Mouse (Mus musculus): ENCODE data around the gene Aldh3b3. TPM values are rescaled to one million over a fixed set of nuclear protein-coding genes. Genes with fewer than 3 reads are reported as not detected.

Gene Aldh3b3
- total and polyA plus RNA-seq, 2 experiments from 2014 or later = not detected

DNA sequence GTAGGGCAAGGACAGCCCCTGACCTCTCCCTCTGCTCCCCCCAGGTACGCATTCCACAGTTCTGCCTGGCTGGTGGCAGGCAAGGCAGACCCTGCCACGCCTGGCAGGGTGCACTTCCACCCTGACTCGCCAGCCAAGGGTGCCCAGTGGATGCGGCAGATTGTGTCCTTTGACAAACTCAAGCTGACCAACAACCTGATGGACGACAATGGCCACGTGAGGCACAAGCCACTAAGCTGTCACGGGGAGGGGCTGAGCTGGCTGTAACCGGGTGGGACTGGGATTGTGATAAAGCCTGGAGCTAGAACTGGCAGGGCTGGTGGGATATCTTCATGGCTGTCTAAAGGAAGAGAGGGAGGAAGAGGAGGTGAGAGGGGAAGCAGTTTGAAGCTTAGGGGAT, 38.8 kb downstream of the Aldh3b3 start:
- 59% methylated on average over 8 of the region's 8 CpGs for WGBS
- no peak overlapping the region for H3K27ac ChIP-seq (ENCODE audit: low read depth, low read length)
- H3K4me2 ChIP-seq (ENCODE audit: low read depth, low read length, poor library complexity, severe bottlenecking) = no peak overlapping the region
- H3K36me3 ChIP-seq (ENCODE audit: insufficient read depth, low read length) = no peaks in the 10 kb centered on the region
- H3K27me3 ChIP-seq (ENCODE audit: insufficient read depth, low read length) = no peaks in the 10 kb centered on the region
- no peak overlapping the region for H3K9ac ChIP-seq (replicated peaks; ENCODE audit: low read length, poor library complexity, severe bottlenecking)
- no peak overlapping the region for H3K4me3 ChIP-seq (ENCODE audit: low read depth, low read length)
- ATAC-seq (ENCODE audit: low FRiP score) = no peak
- peaks cover 7% of the 10 kb centered on the region; the same call in 1 of the 2 replicates for H3K4me1 ChIP-seq (ENCODE audit: insufficient read depth, low read length)
- no peak for TF ChIP-seq CTCF (IDR thresholded peaks at IDR 0.05)
- no peak for DNase-seq (ENCODE audit: low spot score)
- H3K9me3 ChIP-seq (ENCODE audit: low read length) = no peaks in the 10 kb centered on the region

DNA sequence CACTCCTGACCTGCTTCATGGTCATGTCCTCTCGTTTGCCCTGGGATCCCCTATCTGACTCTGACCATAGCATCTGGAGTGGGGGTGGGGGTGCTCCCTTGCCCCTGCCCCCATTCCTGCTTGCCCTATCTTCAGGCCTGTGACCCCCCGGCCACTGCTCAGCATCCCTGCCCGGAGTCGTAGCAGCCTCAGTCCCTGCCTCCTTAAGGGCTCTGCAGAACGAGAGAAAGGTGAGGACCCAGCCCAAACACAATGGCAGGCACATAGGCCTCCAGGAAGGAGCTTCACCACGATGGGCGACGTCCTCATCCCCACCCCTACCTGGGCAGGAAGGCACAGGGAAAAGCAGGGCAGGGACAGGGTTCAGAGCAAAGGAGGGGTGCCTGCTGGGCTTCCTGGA, 39.9 kb downstream of the Aldh3b3 start:
- no peak overlapping the region for H3K4me3 ChIP-seq (ENCODE audit: low read depth, low read length)
- DNase-seq (ENCODE audit: low spot score) = no peak
- no peaks in the 10 kb centered on the region for H3K36me3 ChIP-seq (ENCODE audit: insufficient read depth, low read length)
- 74% methylated on average over 8 of the region's 8 CpGs for WGBS
- H3K4me1 ChIP-seq (ENCODE audit: insufficient read depth, low read length) = peaks cover 7% of the 10 kb centered on the region; the same call in 1 of the 2 replicates
- H3K4me2 ChIP-seq (ENCODE audit: low read depth, low read length, poor library complexity, severe bottlenecking) = no peak overlapping the region
- H3K9me3 ChIP-seq (ENCODE audit: low read length) = no peaks in the 10 kb centered on the region
- TF ChIP-seq CTCF (IDR thresholded peaks at IDR 0.05) = no peak
- no peak overlapping the region for H3K27ac ChIP-seq (ENCODE audit: low read depth, low read length)
- H3K27me3 ChIP-seq (ENCODE audit: insufficient read depth, low read length) = no peaks in the 10 kb centered on the region
- no peak for ATAC-seq (ENCODE audit: low FRiP score)
- H3K9ac ChIP-seq (replicated peaks; ENCODE audit: low read length, poor library complexity, severe bottlenecking) = no peak overlapping the region

DNA sequence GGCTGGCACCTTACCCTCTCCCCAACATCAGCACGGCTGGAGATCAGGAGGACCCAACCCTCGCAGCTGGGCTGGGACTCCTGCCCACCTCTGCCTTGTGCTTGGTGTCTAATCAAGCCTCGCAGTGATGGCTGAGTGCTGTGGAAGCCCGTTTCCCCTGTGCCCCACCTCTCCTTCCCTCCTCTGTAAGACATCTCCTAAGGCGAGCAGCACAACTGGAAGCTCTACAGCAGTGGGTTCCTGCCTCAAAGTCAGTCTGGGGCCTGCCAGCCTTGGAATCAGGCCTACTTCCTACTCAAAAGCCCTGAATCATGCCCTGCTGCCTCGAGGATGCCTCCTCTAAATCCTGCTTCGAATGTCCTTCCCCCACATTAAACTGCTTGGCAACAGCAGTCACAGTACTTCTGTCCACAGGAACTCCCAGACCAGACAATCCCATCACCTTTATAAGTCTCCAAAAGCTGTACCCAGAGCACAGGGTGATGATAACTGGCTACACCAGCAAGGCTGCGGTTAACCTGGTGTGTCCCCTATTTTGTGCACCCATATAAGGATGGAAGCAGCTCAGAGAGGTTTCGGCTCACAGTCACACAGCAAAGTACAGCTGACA, 40.8 kb downstream of the Aldh3b3 start:
- peak overlapping the region; percentile 64 for H3K4me2 ChIP-seq (ENCODE audit: low read depth, low read length, poor library complexity, severe bottlenecking)
- no peak overlapping the region for H3K27ac ChIP-seq (ENCODE audit: low read depth, low read length)
- DNase-seq (ENCODE audit: low spot score) (no peak), ATAC-seq (ENCODE audit: low FRiP score) (no peak)
- H3K9ac ChIP-seq (replicated peaks; ENCODE audit: low read length, poor library complexity, severe bottlenecking) = no peak overlapping the region
- peak overlapping the region; percentile 56; the same call in 1 of the 2 replicates for H3K4me3 ChIP-seq (ENCODE audit: low read depth, low read length)
- H3K36me3 ChIP-seq (ENCODE audit: insufficient read depth, low read length) = no peaks in the 10 kb centered on the region
- no peaks in the 10 kb centered on the region for H3K9me3 ChIP-seq (ENCODE audit: low read length)
- 82% methylated on average over 9 of the region's 9 CpGs for WGBS
- H3K4me1 ChIP-seq (ENCODE audit: insufficient read depth, low read length) = peaks cover 7% of the 10 kb centered on the region; the same call in 1 of the 2 replicates
- no peaks in the 10 kb centered on the region for H3K27me3 ChIP-seq (ENCODE audit: insufficient read depth, low read length)
- TF ChIP-seq CTCF (IDR thresholded peaks at IDR 0.05) = no peak

GRCm38 (mm10) chr19:4000119-4000900, 41.9 kb downstream of the Aldh3b3 start, which contains the start of the genes Nudt8 and Gm49405:
TSS of gene Nudt8 (plus strand) at chr19:4000580.
TSS of gene Gm49405 (plus strand) at chr19:4000626.
- DNase-seq (ENCODE audit: low spot score) (peak; percentile 98), ATAC-seq (ENCODE audit: low FRiP score) (peak; percentile 88)
- Histone ChIP-seq H3K4me3 (ENCODE audit: low read depth, low read length) (peak within 1 kb of the TSS; percentile 56), H3K4me2 (ENCODE audit: low read depth, low read length, poor library complexity, severe bottlenecking) (peak within 1 kb of the TSS; percentile 64), H3K4me1 (ENCODE audit: insufficient read depth, low read length) (peaks cover 7% of the 10 kb centered on the region; the same call in 1 of the 2 replicates), H3K36me3 (ENCODE audit: insufficient read depth, low read length) (no peaks in the 10 kb centered on the region), H3K27me3 (ENCODE audit: insufficient read depth, low read length) (no peaks in the 10 kb centered on the region), H3K9ac (replicated peaks; ENCODE audit: low read length, poor library complexity, severe bottlenecking) (peak within 1 kb of the TSS; percentile 90), H3K9me3 (ENCODE audit: low read length) (no peaks in the 10 kb centered on the region), H3K27ac (ENCODE audit: low read depth, low read length) (peak within 1 kb of the TSS; percentile 93)
- under 1% methylated on average over 64 of the region's 64 CpGs for WGBS
- peak; percentile 88 for TF ChIP-seq CTCF (IDR thresholded peaks at IDR 0.05)

GRCm38 (mm10) chr19:4000949-4001525, 42.6 kb downstream of the Aldh3b3 start:
- WGBS = 18% methylated on average over 17 of the region's 17 CpGs
- Histone ChIP-seq H3K4me2 (ENCODE audit: low read depth, low read length, poor library complexity, severe bottlenecking) (peak overlapping the region; percentile 64), H3K4me1 (ENCODE audit: insufficient read depth, low read length) (peaks cover 7% of the 10 kb centered on the region; the same call in 1 of the 2 replicates)

More at GRCm38 (mm10) chr19:4000949-4001525, 42.6 kb downstream of the Aldh3b3 start:
- no peaks in the 10 kb centered on the region for H3K27me3 ChIP-seq (ENCODE audit: insufficient read depth, low read length)
- ATAC-seq (ENCODE audit: low FRiP score) = no peak
- peak overlapping the region; percentile 93 for H3K27ac ChIP-seq (ENCODE audit: low read depth, low read length)
- no peaks in the 10 kb centered on the region for H3K9me3 ChIP-seq (ENCODE audit: low read length)
- peaks cover 4% of the 10 kb centered on the region for H3K36me3 ChIP-seq (ENCODE audit: insufficient read depth, low read length)
- TF ChIP-seq CTCF (IDR thresholded peaks at IDR 0.05) = no peak
- peak overlapping the region; percentile 90 for H3K9ac ChIP-seq (replicated peaks; ENCODE audit: low read length, poor library complexity, severe bottlenecking)
- peak overlapping the region; percentile 56 for H3K4me3 ChIP-seq (ENCODE audit: low read depth, low read length)
- no peak for DNase-seq (ENCODE audit: low spot score)
